Mouse (Mus musculus) lung, embryonic 16.5 days (tissue): Measurements from ENCODE around the gene Senp3. TPM values are rescaled to one million over a fixed set of nuclear protein-coding genes. Genes with fewer than 3 reads are reported as not detected.
"Not testable (repeated sequence)": the region's sequence is repeated elsewhere in the genome, so short reads cannot be mapped to it uniquely, and the experiment has no call there.

Source experiments
- ATAC-seq: fragments of 200-750 bp; cut with Nextera tagmentation; 2 replicates; pipeline ENCODE4 v1.8.0; 2017; ENCODE audit warnings: low read depth, mild to moderate bottlenecking, moderate library complexity
- H3K27ac ChIP-seq: fragments of 300-500 bp; sonication (generic); 2 replicates; pipeline ENCODE4 v1.5.1; 2014; ENCODE audit warnings: mild to moderate bottlenecking, control low read depth, low read length
- H3K27me3 ChIP-seq: fragments of 300-500 bp; sonication (generic); 2 replicates; pipeline ENCODE4 v1.6.1; 2014; ENCODE audit warnings: low read depth, low read length, mixed read lengths; ENCODE audit not compliant: control insufficient read depth, insufficient read depth
- H3K36me3 ChIP-seq: fragments of 300-500 bp; sonication (generic); 2 replicates; pipeline ENCODE4 v1.6.1; 2014; ENCODE audit warnings: low read length; ENCODE audit not compliant: control insufficient read depth, insufficient read depth
- H3K4me1 ChIP-seq: fragments of 300-500 bp; sonication (generic); replicated peaks from 2 replicates; pipeline ENCODE4 v1.6.1; 2014; ENCODE audit warnings: low read length, mixed read lengths; ENCODE audit not compliant: control insufficient read depth, insufficient read depth
- H3K4me2 ChIP-seq: fragments of 300-500 bp; sonication (generic); 2 replicates; pipeline ENCODE4 v1.6.1; 2014; ENCODE audit warnings: low read depth, low read length, control low read depth
- H3K4me3 ChIP-seq: fragments of 300-500 bp; sonication (generic); 2 replicates; pipeline ENCODE4 v1.5.1; 2014; ENCODE audit warnings: mild to moderate bottlenecking, low read length, control low read depth
- H3K9ac ChIP-seq: fragments of 300-500 bp; sonication (generic); 2 replicates; pipeline ENCODE4 v1.6.1; 2014; ENCODE audit warnings: low read length, control low read depth
- H3K9me3 ChIP-seq: fragments of 300-500 bp; sonication (generic); 2 replicates; pipeline ENCODE4 v1.6.1; 2016; ENCODE audit warnings: low read length; ENCODE audit not compliant: control insufficient read depth
- WGBS: fragments of 180-500 bp; shearing (Covaris S2); extraction: QIAGEN DNeasy Blood & Tissue Kit; methylation state at CpG from one replicate; pipeline ENCODE4 v1.1.7; 2014; 5-methylcytosine and 5-hydroxymethylcytosine counted together
- polyA plus RNA-seq: library from polyadenylated mRNA; unstranded; fragments of >200 nt; fragmentation: Nextera tagmentation; extraction: Ambion mirVana; gene quantifications from 2 replicates; pipeline ENCODE4 v1.2.1, GENCODE M21; 2015

Senp3 gene
- polyA plus RNA-seq, 1 experiment from 2014 or later: 69.3 TPM

DNA sequence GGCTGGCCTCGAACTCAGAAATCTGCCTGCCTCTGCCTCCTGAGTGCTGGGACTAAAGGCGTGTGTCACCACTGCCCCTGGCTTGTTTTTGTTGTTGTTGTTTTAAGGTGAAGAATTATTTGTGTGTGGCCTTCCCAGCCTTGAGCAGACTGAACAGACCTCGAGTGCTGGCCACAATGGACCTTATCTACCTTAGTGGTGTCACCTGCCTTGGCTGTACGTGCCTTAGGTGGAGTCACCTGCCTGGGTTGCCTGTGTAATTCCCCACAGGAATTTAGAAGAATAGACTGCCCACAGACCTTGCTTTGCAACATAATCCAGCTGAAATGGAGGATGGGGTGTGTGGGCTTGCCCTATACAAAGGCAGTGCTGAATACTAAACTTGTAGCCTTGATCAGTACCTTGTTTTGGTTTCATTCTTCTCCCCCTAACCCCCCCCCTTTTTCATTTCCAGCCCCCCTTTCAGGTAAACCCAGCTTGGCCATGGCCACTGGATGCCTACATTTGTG lies 26.0 kb upstream of the Senp3 start:
- 79% methylated on average over 4 of the region's 4 CpGs for WGBS
- Histone ChIP-seq H3K27ac (no peak overlapping the region), H3K4me1 (no peaks in the 10 kb centered on the region), H3K9me3 (no peaks in the 10 kb centered on the region), H3K9ac (no peak overlapping the region), H3K27me3 (no peaks in the 10 kb centered on the region), H3K4me3 (no peak overlapping the region), H3K36me3 (no peaks in the 10 kb centered on the region), H3K4me2 (no peak overlapping the region)
- no peak for ATAC-seq

DNA sequence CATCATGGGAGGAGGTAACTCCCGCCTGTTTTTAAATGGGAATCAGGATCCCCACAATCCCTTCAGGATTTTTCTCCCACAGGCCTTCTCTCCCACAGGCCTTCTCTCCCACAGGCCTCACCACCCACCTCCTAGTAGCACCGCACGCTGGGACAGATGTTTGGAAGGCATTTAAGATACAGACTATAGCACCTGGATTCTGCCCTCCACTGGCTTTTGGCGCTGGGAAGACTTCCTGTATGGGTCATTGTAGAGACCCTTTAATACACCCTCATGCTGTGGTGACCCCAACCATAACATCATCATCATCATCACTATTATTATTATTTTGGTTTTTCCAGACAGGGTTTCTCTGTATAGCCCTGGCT lies 25.6 kb upstream of the Senp3 start:
- ATAC-seq: no peak

DNA sequence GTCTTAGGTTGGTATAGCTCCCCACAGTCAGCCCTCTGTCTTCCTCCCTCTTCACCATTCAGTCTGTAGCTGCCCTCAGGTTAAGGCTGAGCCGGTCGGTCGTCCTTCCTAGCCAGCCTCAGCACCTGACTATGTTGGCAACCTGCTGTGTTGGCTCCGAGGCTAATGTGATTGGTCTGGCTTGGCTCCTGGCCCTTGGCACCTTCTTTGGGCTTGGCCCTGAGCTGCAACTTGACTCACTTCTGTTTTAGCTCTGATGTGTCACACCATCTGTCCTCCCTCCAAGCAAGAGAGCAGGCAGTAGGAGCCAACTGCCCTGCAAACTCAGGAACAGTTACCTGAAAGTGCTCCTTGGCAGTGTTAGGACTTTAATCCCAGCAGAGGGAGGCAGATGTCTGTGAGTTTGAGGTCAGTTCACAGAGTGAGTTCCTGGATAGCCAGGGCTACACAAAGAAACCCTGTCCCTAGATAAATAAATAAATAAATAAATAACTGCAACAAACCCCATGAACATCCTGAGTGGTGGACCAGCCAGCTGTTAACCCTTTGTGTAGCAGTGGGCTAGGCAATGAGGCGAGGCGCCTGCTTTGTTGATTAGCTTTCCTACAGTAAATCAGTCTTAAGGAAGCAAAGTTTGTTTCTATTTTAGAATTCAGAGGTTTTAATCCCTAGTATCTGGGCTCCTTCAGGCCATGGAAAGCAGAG lies 25.0 kb upstream of the Senp3 start:
- 49% methylated on average over 6 of the region's 6 CpGs for WGBS

More for the DNA sequence above, 25.6 kb upstream of the Senp3 start:
- Histone ChIP-seq H3K4me2 (no peak overlapping the region), H3K4me3 (no peak overlapping the region), H3K27ac (no peak overlapping the region), H3K9me3 (no peaks in the 10 kb centered on the region), H3K4me1 (no peaks in the 10 kb centered on the region), H3K9ac (no peak overlapping the region), H3K36me3 (no peaks in the 10 kb centered on the region), H3K27me3 (no peaks in the 10 kb centered on the region)
- 87% methylated on average over 4 of the region's 4 CpGs for WGBS

DNA sequence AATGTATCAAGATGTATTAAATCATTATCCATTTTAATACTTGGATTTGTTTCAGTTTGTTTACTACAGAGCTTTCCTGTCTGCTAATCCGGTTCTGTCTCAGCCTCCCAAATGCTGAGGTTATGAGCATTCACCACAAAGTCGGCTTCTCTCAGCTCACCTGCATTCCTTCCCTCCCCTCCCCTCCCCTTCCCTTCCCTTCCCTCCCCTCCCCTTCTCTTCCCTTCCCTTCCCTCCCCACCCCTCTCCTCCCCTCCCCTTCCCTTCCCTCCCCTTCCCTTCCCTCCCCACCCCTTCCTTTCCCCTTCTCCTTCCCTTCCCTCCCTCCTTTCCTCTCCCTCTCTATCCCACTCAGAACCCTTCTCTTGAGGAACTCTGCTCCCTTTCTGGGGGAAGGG lies 22.7 kb upstream of the Senp3 start:
- ATAC-seq: no peak
- H3K4me1 ChIP-seq: no peaks in the 10 kb centered on the region
- H3K27me3 ChIP-seq: no peaks in the 10 kb centered on the region
- no peaks in the 10 kb centered on the region for H3K9me3 ChIP-seq
- H3K36me3 ChIP-seq: no peaks in the 10 kb centered on the region
- H3K9ac ChIP-seq: no peak overlapping the region
- H3K4me3 ChIP-seq: no peak overlapping the region
- H3K27ac ChIP-seq: no peak overlapping the region
- 18% methylated on average over 2 of the region's 2 CpGs for WGBS
- no peak overlapping the region for H3K4me2 ChIP-seq

More for the DNA sequence above, 25.0 kb upstream of the Senp3 start:
- Histone ChIP-seq H3K4me2 (no peak overlapping the region), H3K4me3 (no peak overlapping the region), H3K27me3 (no peaks in the 10 kb centered on the region), H3K4me1 (no peaks in the 10 kb centered on the region), H3K9ac (no peak overlapping the region), H3K27ac (no peak overlapping the region), H3K9me3 (no peaks in the 10 kb centered on the region), H3K36me3 (no peaks in the 10 kb centered on the region)
- ATAC-seq: no peak

GRCm38 (mm10) chr11:69703814-69704612 lies 22.1 kb upstream of the Senp3 start:
- WGBS: 49% methylated on average over 8 of the region's 8 CpGs

GRCm38 (mm10) chr11:69703381-69703780 lies 21.5 kb upstream of the Senp3 start:
- H3K36me3 ChIP-seq, H3K27me3 ChIP-seq, H3K9me3 ChIP-seq, H3K4me3 ChIP-seq, H3K27ac ChIP-seq, H3K4me1 ChIP-seq, H3K9ac ChIP-seq, ATAC-seq, H3K4me2 ChIP-seq: not testable (repeated sequence)
- 59% methylated on average over 2 of the region's 3 CpGs for WGBS

More at GRCm38 (mm10) chr11:69703814-69704612, 22.1 kb upstream of the Senp3 start:
- Histone ChIP-seq H3K27ac (no peak overlapping the region), H3K9ac (no peak overlapping the region), H3K4me2 (no peak overlapping the region), H3K4me3 (no peak overlapping the region), H3K27me3 (no peaks in the 10 kb centered on the region), H3K36me3 (no peaks in the 10 kb centered on the region), H3K9me3 (no peaks in the 10 kb centered on the region), H3K4me1 (no peaks in the 10 kb centered on the region)
- ATAC-seq: no peak

DNA sequence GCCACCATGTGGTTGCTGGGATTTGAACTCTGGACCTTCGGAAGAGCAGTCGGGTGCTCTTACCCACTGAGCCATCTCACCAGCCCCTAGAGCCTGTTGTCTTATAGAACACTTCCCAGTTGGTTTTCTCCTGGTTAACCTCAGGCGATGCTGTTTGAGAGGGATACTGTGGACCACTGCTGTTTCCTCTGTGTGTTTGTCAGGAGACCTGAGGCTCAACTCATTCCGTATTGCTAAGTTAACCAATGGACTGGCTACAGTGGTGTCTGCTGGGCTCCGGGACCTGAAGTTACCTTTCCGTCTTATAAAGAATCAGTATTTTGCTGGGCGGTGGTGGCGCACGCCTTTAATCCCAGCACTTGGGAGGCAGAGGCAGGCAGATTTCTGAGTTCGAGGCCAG lies 21.0 kb upstream of the Senp3 start:
- WGBS: 91% methylated on average over 10 of the region's 10 CpGs

DNA sequence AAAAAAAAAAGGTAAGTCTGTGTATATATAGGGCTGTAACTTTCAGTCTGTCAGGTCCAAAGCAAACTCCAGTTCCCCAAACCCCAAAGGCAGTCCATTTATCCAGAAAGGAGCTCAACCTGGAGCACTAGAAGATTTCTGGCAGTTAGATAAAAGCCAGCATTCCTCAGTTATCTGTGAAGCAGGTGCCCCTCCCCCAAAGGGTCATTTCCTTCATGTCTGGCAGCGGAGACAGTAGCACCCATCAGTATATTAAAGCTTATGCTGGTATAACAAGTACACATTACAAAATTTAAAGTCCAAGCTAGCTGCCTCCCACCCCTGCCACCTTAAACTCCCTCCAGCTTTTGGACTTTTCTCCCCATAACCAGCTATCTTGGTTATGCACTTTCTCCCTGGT lies 17.7 kb upstream of the Senp3 start:
- H3K4me2 ChIP-seq: no peak overlapping the region

More for the DNA sequence above, 21.0 kb upstream of the Senp3 start:
- not testable (repeated sequence) for H3K36me3 ChIP-seq, H3K4me3 ChIP-seq, H3K4me1 ChIP-seq, H3K9ac ChIP-seq, H3K9me3 ChIP-seq, ATAC-seq, H3K4me2 ChIP-seq, H3K27me3 ChIP-seq, H3K27ac ChIP-seq

DNA sequence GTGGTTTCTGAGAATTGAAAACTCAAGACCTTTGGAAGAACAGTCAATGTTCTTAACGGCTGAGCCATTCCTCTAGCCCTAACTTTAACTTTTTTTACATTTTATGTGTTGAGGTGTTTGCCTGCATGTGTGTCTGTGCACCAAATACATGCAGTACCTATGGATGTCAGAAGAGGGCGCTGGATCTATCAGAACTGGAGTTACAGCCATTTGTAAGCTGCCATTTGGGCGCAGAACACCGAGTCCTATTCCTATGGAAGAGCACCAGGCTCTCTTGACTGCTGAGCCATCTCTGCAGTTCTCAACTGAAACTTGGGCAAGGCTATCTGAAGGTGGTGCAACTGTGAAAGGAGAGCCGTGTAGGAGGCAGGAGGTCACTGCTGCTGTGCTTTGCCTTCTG lies 16.7 kb upstream of the Senp3 start:
- Histone ChIP-seq H3K27ac (no peak overlapping the region), H3K4me2 (no peak overlapping the region), H3K9ac (no peak overlapping the region), H3K4me3 (no peak overlapping the region), H3K4me1 (peaks cover 12% of the 10 kb centered on the region; the same call in 1 of the 2 replicates), H3K36me3 (no peaks in the 10 kb centered on the region), H3K9me3 (no peaks in the 10 kb centered on the region), H3K27me3 (no peaks in the 10 kb centered on the region)
- ATAC-seq: no peak
- whole genome bisulfite sequencing: 62% methylated on average over 5 of the region's 5 CpGs

More for the DNA sequence above, 17.7 kb upstream of the Senp3 start:
- Histone ChIP-seq H3K27ac (no peak overlapping the region), H3K27me3 (no peaks in the 10 kb centered on the region), H3K4me1 (peaks cover 12% of the 10 kb centered on the region; the same call in 1 of the 2 replicates), H3K4me3 (no peak overlapping the region), H3K9me3 (no peaks in the 10 kb centered on the region), H3K36me3 (no peaks in the 10 kb centered on the region), H3K9ac (no peak overlapping the region)
- no peak for ATAC-seq
- 22% methylated on average over 1 of the region's 1 CpGs for WGBS
